Mouse (Mus musculus) limb, embryonic 12.5 days (tissue): ENCODE data around the gene Gm38431. TPM values are rescaled to one million over a fixed set of nuclear protein-coding genes. Genes with fewer than 3 reads are reported as not detected.
A peak's percentile ranks its signal among the peaks of the same experiment; 100 is the strongest.

Source experiments
- ATAC-seq: fragments of 200-750 bp; cut with Nextera tagmentation; 2 replicates; pipeline ENCODE4 v1.8.0; 2017; ENCODE audit warnings: low read depth, moderate TSS enrichment; ENCODE audit not compliant: insufficient number of reproducible peaks, insufficient read depth, low FRiP score, low TSS enrichment
- H3K27ac ChIP-seq: fragments of 300-500 bp; sonication (generic); 2 replicates; pipeline ENCODE4 v1.5.1; 2016; ENCODE audit warnings: mild to moderate bottlenecking, moderate library complexity
- H3K27me3 ChIP-seq: fragments of 300-500 bp; sonication (generic); 2 replicates; pipeline ENCODE4 v1.6.1; 2016; ENCODE audit warnings: mild to moderate bottlenecking, moderate library complexity
- H3K36me3 ChIP-seq: fragments of 300-500 bp; sonication (generic); 2 replicates; pipeline ENCODE4 v1.6.1; 2016; ENCODE audit warnings: mild to moderate bottlenecking, moderate library complexity
- H3K4me1 ChIP-seq: fragments of 300-500 bp; sonication (generic); replicated peaks from 2 replicates; pipeline ENCODE4 v1.6.1; 2016
- H3K4me2 ChIP-seq: fragments of 300-500 bp; sonication (generic); 2 replicates; pipeline ENCODE4 v1.6.1; 2016; ENCODE audit warnings: mild to moderate bottlenecking, moderate library complexity
- H3K4me3 ChIP-seq: fragments of 300-500 bp; sonication (generic); replicated peaks from 2 replicates; pipeline ENCODE4 v1.5.1; 2016; ENCODE audit warnings: mild to moderate bottlenecking
- H3K9ac ChIP-seq: fragments of 300-500 bp; sonication (generic); replicated peaks from 2 replicates; pipeline ENCODE4 v1.6.1; 2016; ENCODE audit warnings: mild to moderate bottlenecking, moderate library complexity
- H3K9me3 ChIP-seq: fragments of 300-500 bp; sonication (generic); 2 replicates; pipeline ENCODE4 v1.6.1; 2016; ENCODE audit warnings: mild to moderate bottlenecking, moderate library complexity
- WGBS: fragments of 180-500 bp; shearing (Covaris S2); methylation state at CpG from one replicate; pipeline ENCODE4 v1.1.7; 2016; 5-methylcytosine and 5-hydroxymethylcytosine counted together
- polyA plus RNA-seq: library from polyadenylated mRNA; unstranded; fragments of >200 nt; fragmentation: Nextera tagmentation; extraction: Ambion mirVana; gene quantifications from 2 replicates; pipeline ENCODE4 v1.2.1, GENCODE M21; 2016

Gene Gm38431
- 2.8 and 4.2 TPM in 2 replicates for polyA plus RNA-seq

DNA sequence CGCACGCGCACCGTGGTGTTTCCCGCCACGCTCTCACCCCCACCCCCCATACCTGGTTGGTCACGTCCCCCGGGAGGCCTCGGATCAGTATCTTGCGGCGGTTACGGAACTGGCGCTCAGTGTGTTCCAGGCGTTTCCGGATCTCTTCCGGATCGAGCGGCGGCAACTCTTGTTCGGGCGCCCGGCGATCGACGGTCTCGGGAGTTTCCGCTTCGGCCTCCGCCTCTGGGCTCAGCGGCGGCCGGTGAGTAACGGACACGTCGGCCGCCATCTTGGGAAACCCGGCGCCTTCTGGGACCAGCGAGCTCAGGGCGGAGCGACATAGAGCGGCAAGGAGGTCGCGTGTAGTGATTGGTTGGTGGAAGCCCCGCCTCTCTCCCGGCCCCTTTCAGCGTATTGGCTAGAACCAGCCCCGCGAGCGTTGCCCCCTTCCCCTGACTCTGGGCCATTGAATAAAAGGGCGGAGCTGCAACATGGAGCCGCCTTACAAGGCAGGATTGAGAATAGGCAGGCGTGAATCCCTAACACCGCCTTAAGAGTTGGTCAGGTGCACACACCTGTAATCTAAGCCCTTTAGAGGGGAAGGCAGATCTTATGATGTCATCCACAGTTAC is at the start of gene Gm38431, which contains the start of gene Raver1:
Gm38431 (minus strand) TSS at position 291 of the 614 bp plus-strand sequence.
Raver1 (minus strand) TSS at position 302 of the 614 bp plus-strand sequence.
- peaks cover 38% of the 10 kb centered on the region for H3K36me3 ChIP-seq
- H3K4me1 ChIP-seq = peaks cover 19% of the 10 kb centered on the region
- peak within 1 kb of the TSS; percentile 94 for H3K4me2 ChIP-seq
- H3K9me3 ChIP-seq = no peaks in the 10 kb centered on the region
- peak within 1 kb of the TSS; percentile 93 for H3K27ac ChIP-seq
- H3K27me3 ChIP-seq = no peaks in the 10 kb centered on the region
- under 1% methylated on average over 54 of the region's 54 CpGs for WGBS
- peak within 1 kb of the TSS; percentile 60 for H3K4me3 ChIP-seq
- peak; percentile 98 for ATAC-seq
- peak within 1 kb of the TSS; percentile 83 for H3K9ac ChIP-seq

- Histone ChIP-seq H3K27me3 (no peaks in the 10 kb centered on the region), H3K9me3 (no peaks in the 10 kb centered on the region), H3K36me3 (peaks cover 63% of the 10 kb centered on the region), H3K9ac (no peak overlapping the region), H3K4me3 (no peak overlapping the region), H3K4me2 (no peak overlapping the region), H3K27ac (no peak overlapping the region), H3K4me1 (no peaks in the 10 kb centered on the region)
- ATAC-seq = no peak
- WGBS = 87% methylated on average over 4 of the region's 4 CpGs
Observed at GRCm38 (mm10) chr9:21138386-21138785, 46.6 kb upstream of the Gm38431 start.

- Histone ChIP-seq H3K9me3 (no peaks in the 10 kb centered on the region), H3K4me1 (no peaks in the 10 kb centered on the region), H3K4me2 (no peak overlapping the region), H3K9ac (no peak overlapping the region), H3K36me3 (peaks cover 52% of the 10 kb centered on the region), H3K27ac (no peak overlapping the region), H3K27me3 (no peaks in the 10 kb centered on the region), H3K4me3 (no peak overlapping the region)
- 50% methylated on average over 3 of the region's 3 CpGs for WGBS
- ATAC-seq = no peak
Observed at GRCm38 (mm10) chr9:21137229-21137628, 45.4 kb upstream of the Gm38431 start.

- WGBS = 88% methylated on average over 6 of the region's 6 CpGs
- no peaks in the 10 kb centered on the region for H3K9me3 ChIP-seq
- H3K36me3 ChIP-seq = peaks cover 43% of the 10 kb centered on the region
Observed at GRCm38 (mm10) chr9:21136401-21136800, 44.6 kb upstream of the Gm38431 start.

DNA sequence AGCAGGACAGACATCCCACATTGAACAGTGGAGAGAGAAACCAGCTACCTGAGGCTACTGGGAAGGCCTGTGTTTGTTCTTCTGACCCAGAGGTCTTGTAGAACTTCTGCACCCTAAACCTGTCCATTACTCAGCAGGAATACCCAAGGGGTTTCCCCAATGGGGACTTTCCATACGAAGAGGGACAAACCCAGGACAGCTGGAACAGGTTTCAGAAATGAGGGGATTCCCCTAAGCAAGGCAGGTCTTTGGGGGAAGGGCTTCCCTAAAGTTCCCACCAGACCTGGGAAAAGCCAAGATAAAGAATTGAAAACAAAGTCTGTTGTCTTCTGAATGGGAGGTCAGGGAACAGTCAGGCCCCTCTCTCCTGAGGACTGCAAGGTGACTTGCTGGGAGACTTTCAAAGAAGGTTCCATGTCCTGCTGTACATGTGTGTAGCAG is 44.2 kb upstream of the Gm38431 start:
- H3K36me3 ChIP-seq = peaks cover 39% of the 10 kb centered on the region
- no peaks in the 10 kb centered on the region for H3K27me3 ChIP-seq
- no peak overlapping the region for H3K27ac ChIP-seq
- 52% methylated on average over 1 of the region's 1 CpGs for WGBS
- H3K4me3 ChIP-seq = no peak overlapping the region
- H3K9me3 ChIP-seq = no peaks in the 10 kb centered on the region
- H3K4me2 ChIP-seq = no peak overlapping the region
- no peak overlapping the region for H3K9ac ChIP-seq
- no peaks in the 10 kb centered on the region for H3K4me1 ChIP-seq
- no peak for ATAC-seq

More at GRCm38 (mm10) chr9:21136401-21136800, 44.6 kb upstream of the Gm38431 start:
- Histone ChIP-seq H3K27me3 (no peaks in the 10 kb centered on the region), H3K9ac (no peak overlapping the region), H3K4me1 (no peaks in the 10 kb centered on the region), H3K27ac (0 out of 2 replicates have a peak overlapping the region, but pooled peaks have one; percentile 7), H3K4me2 (no peak overlapping the region), H3K4me3 (no peak overlapping the region)
- ATAC-seq = no peak

- peaks cover 2% of the 10 kb centered on the region for H3K4me1 ChIP-seq
- peaks cover 34% of the 10 kb centered on the region for H3K36me3 ChIP-seq
- no peak overlapping the region for H3K4me3 ChIP-seq
- no peaks in the 10 kb centered on the region for H3K9me3 ChIP-seq
- no peak overlapping the region for H3K4me2 ChIP-seq
- no peak overlapping the region for H3K27ac ChIP-seq
- H3K9ac ChIP-seq = no peak overlapping the region
- 82% methylated on average over 4 of the region's 4 CpGs for WGBS
- ATAC-seq = no peak
- H3K27me3 ChIP-seq = no peaks in the 10 kb centered on the region
Observed at GRCm38 (mm10) chr9:21135329-21135890, 43.6 kb upstream of the Gm38431 start.

- H3K9ac ChIP-seq = no peak overlapping the region
- H3K36me3 ChIP-seq = peaks cover 27% of the 10 kb centered on the region
- no peak overlapping the region for H3K4me3 ChIP-seq
- WGBS = 77% methylated on average over 9 of the region's 9 CpGs
- no peaks in the 10 kb centered on the region for H3K9me3 ChIP-seq
- no peak overlapping the region for H3K4me2 ChIP-seq
- no peaks in the 10 kb centered on the region for H3K27me3 ChIP-seq
- ATAC-seq = no peak
- peaks cover 7% of the 10 kb centered on the region for H3K4me1 ChIP-seq
- no peak overlapping the region for H3K27ac ChIP-seq
Observed at GRCm38 (mm10) chr9:21134595-21135328, 43.0 kb upstream of the Gm38431 start.

- H3K36me3 ChIP-seq = peaks cover 11% of the 10 kb centered on the region; the same call in 1 of the 2 replicates
- no peak overlapping the region for H3K9ac ChIP-seq
- no peaks in the 10 kb centered on the region for H3K27me3 ChIP-seq
- H3K4me1 ChIP-seq = peaks cover 7% of the 10 kb centered on the region
- no peaks in the 10 kb centered on the region for H3K9me3 ChIP-seq
- no peak for ATAC-seq
- no peak overlapping the region for H3K4me3 ChIP-seq
- H3K27ac ChIP-seq = no peak overlapping the region
- WGBS = 74% methylated on average over 9 of the region's 9 CpGs
- H3K4me2 ChIP-seq = no peak overlapping the region
Observed at GRCm38 (mm10) chr9:21133064-21133707, 41.4 kb upstream of the Gm38431 start.

GRCm38 (mm10) chr9:21132102-21132775 is 40.4 kb upstream of the Gm38431 start:
- no peak overlapping the region for H3K4me3 ChIP-seq
- no peak overlapping the region for H3K4me2 ChIP-seq
- H3K9ac ChIP-seq = no peak overlapping the region
- H3K9me3 ChIP-seq = no peaks in the 10 kb centered on the region
- no peaks in the 10 kb centered on the region for H3K27me3 ChIP-seq
- peaks cover 7% of the 10 kb centered on the region for H3K4me1 ChIP-seq
- no peak for ATAC-seq
- 83% methylated on average over 12 of the region's 12 CpGs for WGBS
- H3K36me3 ChIP-seq = peaks cover 2% of the 10 kb centered on the region; the same call in 1 of the 2 replicates
- no peak overlapping the region for H3K27ac ChIP-seq

DNA sequence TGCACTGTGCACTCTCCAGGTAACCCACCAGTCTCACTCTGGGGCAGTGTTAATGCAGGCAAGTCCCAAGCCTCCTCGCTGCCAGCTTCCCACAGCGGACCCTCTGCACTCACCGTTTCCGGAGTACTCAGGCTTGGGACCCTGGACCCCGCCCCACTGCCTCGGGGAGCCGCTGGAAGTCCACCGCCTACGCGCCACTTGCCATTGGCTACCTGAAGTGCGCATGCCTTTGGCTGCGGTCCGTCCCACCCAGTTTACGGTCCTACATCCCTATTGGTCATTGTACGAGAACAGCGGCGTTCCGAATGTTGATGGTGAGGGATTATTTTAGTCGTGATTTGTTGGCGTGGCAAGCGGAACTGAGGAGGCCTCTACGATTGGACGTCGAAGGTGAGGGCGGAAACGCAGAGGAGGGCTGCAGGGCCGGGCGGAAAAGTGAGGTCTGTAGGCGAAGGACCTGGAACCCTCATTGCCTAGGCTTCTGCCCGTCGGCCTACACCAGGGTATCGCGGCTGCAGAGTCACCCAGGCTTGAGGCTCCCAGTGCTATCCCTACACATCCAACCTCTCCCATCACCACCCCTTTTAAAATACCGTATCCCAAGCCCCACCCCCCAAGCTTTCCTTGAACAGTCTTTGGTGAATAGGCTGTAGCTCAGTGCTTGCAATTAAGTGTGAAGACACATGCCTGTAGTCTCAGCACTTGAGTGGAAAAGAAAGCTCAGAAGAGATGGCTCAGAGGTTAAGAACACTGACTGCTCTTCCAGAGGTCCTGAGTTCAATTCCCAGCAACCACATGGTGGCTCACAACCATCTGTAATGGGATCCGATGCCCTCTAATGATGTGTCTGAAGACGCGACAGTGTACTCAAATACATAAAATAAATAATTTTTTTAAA is 39.5 kb upstream of the Gm38431 start, which contains the start of gene Tyk2:
Tyk2 (minus strand) TSS at position 185 of the 898 bp plus-strand sequence.
- 6% methylated on average over 37 of the region's 37 CpGs for WGBS
- peak within 1 kb of the TSS; percentile 31 for H3K27ac ChIP-seq
- H3K4me1 ChIP-seq = peaks cover 7% of the 10 kb centered on the region
- peak within 1 kb of the TSS; percentile 69 for H3K9ac ChIP-seq
- peak within 1 kb of the TSS; percentile 64 for H3K4me2 ChIP-seq
- H3K27me3 ChIP-seq = no peaks in the 10 kb centered on the region
- H3K36me3 ChIP-seq = peaks cover 9% of the 10 kb centered on the region; the same call in 1 of the 2 replicates
- no peaks in the 10 kb centered on the region for H3K9me3 ChIP-seq
- H3K4me3 ChIP-seq = peak within 1 kb of the TSS; percentile 62
- ATAC-seq = peak; percentile 97
